Mouse (Mus musculus): ENCODE data around the gene Slc19a2. TPM values are rescaled to one million over a fixed set of nuclear protein-coding genes. Genes with fewer than 3 reads are reported as not detected.
A peak's percentile ranks its signal among the peaks of the same experiment; 100 is the strongest.
"Not testable (repeated sequence)": the region's sequence is repeated elsewhere in the genome, so short reads cannot be mapped to it uniquely, and the experiment has no call there.

Gene Slc19a2
- polyA plus RNA-seq, 1 experiment from 2014 or later: 6.2 TPM

GRCm38 (mm10) chr1:164231937-164232570 lies 16.8 kb upstream of the Slc19a2 start:
- not testable (repeated sequence) for ATAC-seq (replicated peaks; ENCODE audit: insufficient number of reproducible peaks, insufficient read depth, low FRiP score, low read depth)

GRCm38 (mm10) chr1:164233447-164233846 lies 15.4 kb upstream of the Slc19a2 start:
- ATAC-seq (replicated peaks; ENCODE audit: insufficient number of reproducible peaks, insufficient read depth, low FRiP score, low read depth): no peak
- 64% methylated on average over 1 of the region's 1 CpGs for WGBS

More at GRCm38 (mm10) chr1:164231937-164232570, 16.8 kb upstream of the Slc19a2 start:
- WGBS: 87% methylated on average over 2 of the region's 4 CpGs
- H3K4me2 ChIP-seq; H3K9ac ChIP-seq; H3K27me3 ChIP-seq; H3K4me1 ChIP-seq (replicated peaks); H3K4me3 ChIP-seq; H3K27ac ChIP-seq; H3K9me3 ChIP-seq (replicated peaks); H3K36me3 ChIP-seq: not testable (repeated sequence)

GRCm38 (mm10) chr1:164235078-164235477 lies 13.8 kb upstream of the Slc19a2 start:
- Histone ChIP-seq H3K9me3 (replicated peaks) (no peaks in the 10 kb centered on the region), H3K36me3 (no peaks in the 10 kb centered on the region), H3K4me3 (no peak overlapping the region), H3K9ac (no peak overlapping the region), H3K4me1 (replicated peaks) (no peaks in the 10 kb centered on the region), H3K27me3 (no peaks in the 10 kb centered on the region), H3K27ac (no peak overlapping the region), H3K4me2 (no peak overlapping the region)
- no peak for ATAC-seq (replicated peaks; ENCODE audit: insufficient number of reproducible peaks, insufficient read depth, low FRiP score, low read depth)
- 57% methylated on average over 7 of the region's 7 CpGs for WGBS

More at GRCm38 (mm10) chr1:164233447-164233846, 15.4 kb upstream of the Slc19a2 start:
- no peak overlapping the region for H3K4me2 ChIP-seq
- H3K4me1 ChIP-seq (replicated peaks): no peaks in the 10 kb centered on the region
- H3K36me3 ChIP-seq: no peaks in the 10 kb centered on the region
- H3K4me3 ChIP-seq: no peak overlapping the region
- no peaks in the 10 kb centered on the region for H3K9me3 ChIP-seq (replicated peaks)
- H3K9ac ChIP-seq: no peak overlapping the region
- H3K27me3 ChIP-seq: no peaks in the 10 kb centered on the region
- no peak overlapping the region for H3K27ac ChIP-seq

GRCm38 (mm10) chr1:164236078-164236477 lies 12.8 kb upstream of the Slc19a2 start:
- H3K4me2 ChIP-seq: no peak overlapping the region
- no peaks in the 10 kb centered on the region for H3K27me3 ChIP-seq
- no peak overlapping the region for H3K27ac ChIP-seq
- H3K36me3 ChIP-seq: no peaks in the 10 kb centered on the region
- WGBS: 55% methylated on average over 7 of the region's 7 CpGs
- no peak overlapping the region for H3K9ac ChIP-seq
- H3K9me3 ChIP-seq (replicated peaks): no peaks in the 10 kb centered on the region
- no peaks in the 10 kb centered on the region for H3K4me1 ChIP-seq (replicated peaks)
- ATAC-seq (replicated peaks; ENCODE audit: insufficient number of reproducible peaks, insufficient read depth, low FRiP score, low read depth): no peak
- no peak overlapping the region for H3K4me3 ChIP-seq

GRCm38 (mm10) chr1:164241494-164241893 lies 7.4 kb upstream of the Slc19a2 start:
- H3K9ac ChIP-seq: no peak overlapping the region
- WGBS: 73% methylated on average over 2 of the region's 2 CpGs
- no peaks in the 10 kb centered on the region for H3K9me3 ChIP-seq (replicated peaks)
- no peaks in the 10 kb centered on the region for H3K27me3 ChIP-seq
- H3K4me3 ChIP-seq: no peak overlapping the region
- no peak overlapping the region for H3K27ac ChIP-seq
- H3K4me1 ChIP-seq (replicated peaks): no peaks in the 10 kb centered on the region
- ATAC-seq (replicated peaks; ENCODE audit: insufficient number of reproducible peaks, insufficient read depth, low FRiP score, low read depth): no peak
- H3K4me2 ChIP-seq: no peak overlapping the region
- no peaks in the 10 kb centered on the region for H3K36me3 ChIP-seq

GRCm38 (mm10) chr1:164242809-164243208 lies 6.0 kb upstream of the Slc19a2 start:
- no peak overlapping the region for H3K27ac ChIP-seq
- no peak for ATAC-seq (replicated peaks; ENCODE audit: insufficient number of reproducible peaks, insufficient read depth, low FRiP score, low read depth)

GRCm38 (mm10) chr1:164247442-164247841 lies 1.4 kb upstream of the Slc19a2 start:
- no peaks in the 10 kb centered on the region for H3K36me3 ChIP-seq
- H3K9ac ChIP-seq: peak overlapping the region; percentile 50
- peak overlapping the region; percentile 60 for H3K4me2 ChIP-seq
- no peaks in the 10 kb centered on the region for H3K9me3 ChIP-seq (replicated peaks)
- H3K4me3 ChIP-seq: peak overlapping the region; percentile 84
- H3K27ac ChIP-seq: peak overlapping the region; percentile 92
- peaks cover 21% of the 10 kb centered on the region for H3K4me1 ChIP-seq (replicated peaks)
- no peak for ATAC-seq (replicated peaks; ENCODE audit: insufficient number of reproducible peaks, insufficient read depth, low FRiP score, low read depth)
- H3K27me3 ChIP-seq: no peaks in the 10 kb centered on the region
- WGBS: 32% methylated on average over 8 of the region's 8 CpGs

More at GRCm38 (mm10) chr1:164242809-164243208, 6.0 kb upstream of the Slc19a2 start:
- Histone ChIP-seq H3K9me3 (replicated peaks) (no peaks in the 10 kb centered on the region), H3K9ac (no peak overlapping the region), H3K4me3 (no peak overlapping the region), H3K36me3 (no peaks in the 10 kb centered on the region), H3K4me2 (no peak overlapping the region), H3K4me1 (replicated peaks) (peaks cover 4% of the 10 kb centered on the region), H3K27me3 (no peaks in the 10 kb centered on the region)
- 46% methylated on average over 8 of the region's 8 CpGs for WGBS

GRCm38 (mm10) chr1:164247971-164248370 lies 875 bp upstream of the Slc19a2 start:
- no peak for ATAC-seq (replicated peaks; ENCODE audit: insufficient number of reproducible peaks, insufficient read depth, low FRiP score, low read depth)
- Histone ChIP-seq H3K27ac (peak overlapping the region; percentile 92), H3K4me2 (peak overlapping the region; percentile 60), H3K9ac (peak overlapping the region; percentile 50), H3K4me3 (peak overlapping the region; percentile 84), H3K27me3 (no peaks in the 10 kb centered on the region), H3K36me3 (no peaks in the 10 kb centered on the region), H3K9me3 (replicated peaks) (no peaks in the 10 kb centered on the region), H3K4me1 (replicated peaks) (peaks cover 21% of the 10 kb centered on the region)
- 12% methylated on average over 10 of the region's 10 CpGs for WGBS

- peaks cover 21% of the 10 kb centered on the region for H3K4me1 ChIP-seq (replicated peaks)
- H3K27ac ChIP-seq: peak overlapping the region; percentile 92
- under 1% methylated on average over 33 of the region's 33 CpGs for WGBS
- H3K9ac ChIP-seq: peak overlapping the region; percentile 76
- peak overlapping the region; percentile 74 for H3K4me2 ChIP-seq
- H3K4me3 ChIP-seq: peak overlapping the region; percentile 84
- no peaks in the 10 kb centered on the region for H3K9me3 ChIP-seq (replicated peaks)
- no peaks in the 10 kb centered on the region for H3K36me3 ChIP-seq
- ATAC-seq (replicated peaks; ENCODE audit: insufficient number of reproducible peaks, insufficient read depth, low FRiP score, low read depth): peak; percentile 5
- no peaks in the 10 kb centered on the region for H3K27me3 ChIP-seq
Measured at GRCm38 (mm10) chr1:164249332-164249711, 476 bp downstream of the Slc19a2 start.

- H3K9me3 ChIP-seq (replicated peaks): no peaks in the 10 kb centered on the region
- no peak overlapping the region for H3K27ac ChIP-seq
- peak overlapping the region; percentile 84 for H3K4me3 ChIP-seq
- H3K36me3 ChIP-seq: no peaks in the 10 kb centered on the region
- no peaks in the 10 kb centered on the region for H3K27me3 ChIP-seq
- ATAC-seq (replicated peaks; ENCODE audit: insufficient number of reproducible peaks, insufficient read depth, low FRiP score, low read depth): no peak
- no peak overlapping the region for H3K9ac ChIP-seq
- H3K4me2 ChIP-seq: peak overlapping the region; percentile 74
- 44% methylated on average over 8 of the region's 8 CpGs for WGBS
- H3K4me1 ChIP-seq (replicated peaks): peaks cover 27% of the 10 kb centered on the region
Measured at GRCm38 (mm10) chr1:164250391-164251150, 1.7 kb downstream of the Slc19a2 start.

- no peak overlapping the region for H3K4me3 ChIP-seq
- H3K27me3 ChIP-seq: no peaks in the 10 kb centered on the region
- no peak for ATAC-seq (replicated peaks; ENCODE audit: insufficient number of reproducible peaks, insufficient read depth, low FRiP score, low read depth)
- no peaks in the 10 kb centered on the region for H3K36me3 ChIP-seq
- no peak overlapping the region for H3K27ac ChIP-seq
- no peaks in the 10 kb centered on the region for H3K9me3 ChIP-seq (replicated peaks)
- no peak overlapping the region for H3K9ac ChIP-seq
- H3K4me2 ChIP-seq: no peak overlapping the region
- 90% methylated on average over 1 of the region's 1 CpGs for WGBS
- peaks cover 27% of the 10 kb centered on the region for H3K4me1 ChIP-seq (replicated peaks)
Measured at GRCm38 (mm10) chr1:164251438-164251837, 2.6 kb downstream of the Slc19a2 start.

Data from heart, embryonic 15.5 days (tissue).